Mouse (Mus musculus) right cerebral cortex, postnatal 10 days (tissue): Measurements from ENCODE around the gene Map4k5.
A peak's percentile ranks its signal among the peaks of the same experiment; 100 is the strongest.

ENCODE experiments used
- DNase-seq, 2 experiments: peaks; one replicate each; pipeline ENCODE4 v3.0.0; 2021; ENCODE audit warnings: low spot score in 2 of 2

Gene Map4k5

DNA sequence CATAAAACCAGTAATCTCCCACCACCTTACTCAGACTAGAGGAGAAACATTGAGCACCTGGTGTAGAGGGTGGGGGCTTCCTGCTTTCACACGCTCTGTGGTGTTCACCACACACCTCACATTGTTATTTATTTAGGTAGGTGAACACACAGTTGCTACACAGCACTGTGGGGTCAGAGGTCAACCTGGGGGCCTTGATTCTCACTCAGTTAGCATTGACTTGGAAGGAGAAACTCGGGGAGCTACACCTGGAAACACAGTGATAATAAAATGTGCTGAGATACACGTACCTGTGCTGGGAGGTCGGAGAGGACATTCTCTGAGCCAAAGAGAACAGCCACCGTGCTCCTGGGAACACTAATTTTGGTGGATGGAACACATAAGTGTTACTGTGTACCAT, 104.6 kb downstream of the Map4k5 start:
- DNase-seq, result no peak

GRCm38 (mm10) chr12:69785471-69785870, 107.5 kb downstream of the Map4k5 start:
- DNase-seq, result no peak

GRCm38 (mm10) chr12:69783247-69784025, 109.6 kb downstream of the Map4k5 start:
- DNase-seq, result no peak

DNA sequence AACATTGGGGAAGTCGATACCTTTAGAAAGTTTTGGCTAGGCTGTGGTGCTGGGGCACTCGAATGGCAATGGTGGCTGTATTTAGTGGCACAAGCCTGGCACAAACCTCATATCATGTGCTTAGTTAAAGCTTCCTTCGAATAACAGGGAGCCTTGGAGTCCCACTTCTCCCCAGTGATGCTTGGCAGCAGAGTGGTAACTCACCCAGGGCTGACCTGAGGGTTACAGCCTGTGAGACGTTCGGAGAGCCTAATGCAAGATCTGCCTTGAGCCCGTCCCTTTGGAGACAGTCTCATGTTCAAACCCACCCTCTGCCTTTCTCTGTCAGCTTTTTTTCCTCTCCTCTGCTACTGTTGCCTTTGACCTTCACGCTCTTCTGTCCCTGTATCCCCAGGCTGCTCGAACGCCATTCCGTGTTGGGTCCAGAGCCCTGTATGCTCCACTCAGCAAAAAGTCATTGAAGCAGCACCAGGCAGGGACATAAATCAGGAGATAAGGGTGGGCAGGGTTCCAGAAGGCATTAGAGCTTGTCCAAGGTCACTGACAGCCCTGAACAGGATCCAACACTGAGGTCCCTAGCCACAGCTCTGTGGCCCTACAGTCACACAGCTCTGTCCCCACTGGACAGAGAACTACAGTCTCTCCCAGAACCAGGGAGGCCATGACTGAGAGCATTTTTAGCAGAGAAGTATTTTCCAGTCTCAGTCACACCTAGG, 110.9 kb downstream of the Map4k5 start:
- no peak for DNase-seq

- DNase-seq, result no peak
Observed at GRCm38 (mm10) chr12:69781480-69781879, 111.5 kb downstream of the Map4k5 start.

GRCm38 (mm10) chr12:69777957-69778356, 115.0 kb downstream of the Map4k5 start:
- no peak for DNase-seq

DNA sequence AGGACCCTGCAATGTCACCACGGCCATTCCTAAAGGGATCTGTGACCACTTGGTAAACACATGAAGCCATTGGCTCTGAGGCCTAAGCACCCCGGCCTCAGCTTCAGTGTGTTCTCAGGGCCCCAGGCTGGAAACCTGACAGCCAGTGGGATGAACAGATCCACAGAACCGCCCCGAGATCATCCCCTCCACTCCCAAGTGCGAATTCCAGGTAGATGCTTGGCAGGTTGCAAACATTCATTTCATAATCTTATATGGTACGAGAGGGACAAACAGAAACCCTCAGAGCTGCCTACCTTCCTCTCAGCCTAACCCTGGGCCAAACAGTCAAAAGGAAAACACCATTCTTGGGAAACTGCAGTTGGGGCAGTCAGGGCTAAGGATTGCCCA, 115.7 kb downstream of the Map4k5 start:
- no peak for DNase-seq

GRCm38 (mm10) chr12:69776607-69777340, 116.2 kb downstream of the Map4k5 start:
- no peak for DNase-seq

- DNase-seq, result no peak
Observed at GRCm38 (mm10) chr12:69768841-69769240, 124.2 kb downstream of the Map4k5 start.

DNA sequence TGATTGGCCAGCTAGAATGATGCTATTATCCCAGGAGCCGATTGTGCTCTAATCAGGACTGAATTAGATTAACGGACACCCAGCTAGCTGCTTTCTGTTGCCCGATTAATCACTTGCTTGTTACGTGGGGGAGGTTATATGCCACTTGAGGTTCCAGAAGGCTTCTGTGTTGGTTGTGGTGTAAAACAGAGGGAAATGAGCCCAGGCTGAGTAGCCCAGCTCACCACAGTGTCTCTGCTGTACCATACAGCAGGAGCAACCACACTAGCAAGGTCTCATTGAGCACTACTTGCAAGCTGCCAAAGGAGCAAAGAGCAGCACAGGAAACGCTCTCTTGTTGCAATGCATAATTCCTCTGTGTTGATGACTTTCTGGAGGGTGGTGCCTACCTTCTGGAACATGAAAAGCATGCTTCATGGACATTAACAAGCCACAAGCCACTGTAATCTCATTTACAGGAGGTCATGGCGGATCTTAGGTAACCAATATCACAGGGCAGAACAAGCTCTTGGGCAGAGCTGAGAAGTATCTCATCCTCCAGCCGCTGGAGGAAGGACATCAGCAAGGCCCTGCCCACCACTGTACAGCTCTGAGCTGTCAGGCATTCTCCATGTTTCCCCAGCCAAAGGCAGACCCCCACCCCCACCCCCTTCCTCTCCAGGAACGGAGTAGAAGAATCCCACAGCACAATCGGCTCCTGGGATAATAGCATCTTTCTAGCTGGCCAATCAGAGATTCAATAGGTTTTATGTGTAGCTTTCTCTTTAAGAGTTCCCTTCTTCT, 125.3 kb downstream of the Map4k5 start:
- DNase-seq, result no peak

GRCm38 (mm10) chr12:69766185-69766904, 126.7 kb downstream of the Map4k5 start:
- DNase-seq, result no peak

DNA sequence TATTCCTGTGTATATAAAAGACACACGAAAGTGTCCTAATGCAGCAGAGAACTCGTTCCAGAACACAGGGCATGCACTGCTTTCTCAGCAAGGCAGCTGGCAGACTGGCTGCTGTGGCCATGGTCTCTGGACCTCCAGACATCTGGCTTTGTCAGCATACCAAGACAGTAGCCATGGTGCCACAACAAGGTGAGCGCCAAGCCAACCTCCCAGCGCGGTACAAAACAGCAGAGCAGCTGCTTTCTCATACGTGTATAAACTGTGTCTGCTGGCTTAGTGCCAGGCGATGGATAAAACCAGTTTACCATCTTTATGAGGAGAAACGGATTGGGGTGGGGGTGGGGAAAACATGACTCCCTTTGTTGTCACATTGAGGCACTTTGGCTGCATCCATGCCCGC, 127.5 kb downstream of the Map4k5 start:
- no peak for DNase-seq

DNA sequence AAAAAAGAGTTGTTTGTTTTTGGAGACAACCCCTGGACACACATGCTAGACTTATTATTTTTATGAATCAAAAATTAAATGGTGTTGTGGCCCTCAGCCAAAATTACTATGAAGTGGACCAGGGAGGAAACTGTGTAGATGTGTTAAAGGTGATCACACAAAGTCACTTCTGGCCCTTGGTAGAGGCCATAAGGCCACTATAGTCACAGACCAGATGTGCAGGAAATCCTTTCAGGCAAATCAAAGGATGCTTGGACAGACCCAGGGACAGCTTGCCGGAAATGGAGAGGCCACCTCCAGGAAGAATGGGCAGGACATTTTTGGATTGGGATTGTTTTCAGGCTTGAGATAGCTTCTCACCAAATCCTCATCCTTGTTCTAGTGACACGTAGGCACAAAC, 131.4 kb downstream of the Map4k5 start:
- DNase-seq, result no peak

DNA sequence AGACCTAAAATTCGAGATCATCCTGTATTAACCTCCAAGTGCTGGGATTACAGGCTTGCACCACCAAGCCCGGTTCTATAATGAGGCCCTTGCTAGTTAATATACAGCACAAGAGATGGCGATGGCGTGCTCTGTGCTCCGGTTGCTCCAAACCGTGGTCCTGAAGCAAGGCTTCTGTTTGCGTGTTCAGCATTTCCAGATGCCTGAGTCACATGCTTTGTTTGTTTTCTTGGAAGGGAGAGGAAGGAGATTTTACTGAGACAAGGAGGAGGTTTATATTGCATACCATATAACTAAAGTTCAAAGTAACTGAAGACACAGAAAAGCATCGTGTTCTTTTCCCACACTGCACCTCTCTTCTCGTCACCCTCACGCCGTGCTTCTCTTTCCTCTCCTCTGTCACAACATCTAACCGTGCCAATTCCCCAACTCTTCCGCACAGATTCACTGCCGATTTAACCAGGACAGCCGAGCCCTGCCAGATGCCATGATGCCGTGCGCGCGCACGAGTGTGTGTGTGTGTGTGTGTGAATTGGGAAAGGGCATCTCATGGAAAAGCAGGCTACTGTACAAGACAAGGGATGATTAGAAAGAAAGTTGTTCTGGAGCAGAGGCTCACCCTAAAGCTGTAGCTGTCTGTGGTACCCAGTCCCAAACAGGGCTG, 132.1 kb downstream of the Map4k5 start:
- DNase-seq, result no peak

DNA sequence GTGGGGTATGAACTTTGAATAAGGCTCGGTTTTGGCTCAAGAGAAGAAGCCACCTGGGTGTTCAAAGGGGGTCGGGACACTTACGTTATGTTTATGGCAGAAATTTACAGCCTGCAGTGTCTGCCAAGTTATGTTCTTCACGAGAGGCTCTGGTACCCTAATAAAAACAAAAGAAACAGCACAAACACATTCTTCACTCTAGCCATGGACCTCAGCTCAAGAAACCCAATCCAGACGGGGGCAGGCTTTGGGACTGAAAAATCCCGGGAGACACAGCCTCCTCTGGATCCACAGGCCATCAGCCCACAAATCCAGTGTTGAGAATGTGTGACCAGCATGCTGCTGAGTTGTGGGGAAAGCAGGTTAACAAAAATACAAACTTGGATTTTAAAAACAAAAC, 133.0 kb downstream of the Map4k5 start:
- DNase-seq, result no peak

DNA sequence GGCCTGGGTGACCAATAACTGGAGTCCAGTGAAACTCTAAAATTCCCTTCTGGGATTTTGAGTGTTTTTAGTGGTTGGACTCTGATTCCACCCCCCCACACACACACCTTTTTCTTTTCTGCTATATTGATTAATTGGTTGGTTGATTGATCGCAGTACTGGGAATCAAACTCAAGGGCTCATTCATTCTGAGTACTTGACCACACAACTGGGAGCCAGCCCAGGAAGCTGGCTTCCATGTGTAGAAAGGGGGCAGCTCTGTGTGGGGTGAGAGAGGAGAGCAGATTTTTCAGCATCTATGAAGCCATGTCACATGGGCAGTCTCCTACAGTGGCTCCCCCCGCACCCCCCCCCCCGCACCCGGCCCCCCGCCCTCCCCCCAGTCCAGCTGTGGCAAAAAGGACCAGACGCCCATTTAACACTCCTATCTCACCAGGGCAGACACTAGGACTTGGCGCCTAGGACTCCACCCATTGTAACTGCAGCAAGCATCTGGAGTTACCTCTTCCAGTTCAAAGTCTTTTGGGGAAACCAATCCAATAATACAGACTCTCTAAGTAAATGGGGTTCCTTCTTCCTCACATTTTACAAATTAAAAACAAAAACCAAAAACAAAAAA, 133.6 kb downstream of the Map4k5 start:
- no peak for DNase-seq

- no peak for DNase-seq
Observed at GRCm38 (mm10) chr12:69758221-69759185, 134.5 kb downstream of the Map4k5 start.

DNA sequence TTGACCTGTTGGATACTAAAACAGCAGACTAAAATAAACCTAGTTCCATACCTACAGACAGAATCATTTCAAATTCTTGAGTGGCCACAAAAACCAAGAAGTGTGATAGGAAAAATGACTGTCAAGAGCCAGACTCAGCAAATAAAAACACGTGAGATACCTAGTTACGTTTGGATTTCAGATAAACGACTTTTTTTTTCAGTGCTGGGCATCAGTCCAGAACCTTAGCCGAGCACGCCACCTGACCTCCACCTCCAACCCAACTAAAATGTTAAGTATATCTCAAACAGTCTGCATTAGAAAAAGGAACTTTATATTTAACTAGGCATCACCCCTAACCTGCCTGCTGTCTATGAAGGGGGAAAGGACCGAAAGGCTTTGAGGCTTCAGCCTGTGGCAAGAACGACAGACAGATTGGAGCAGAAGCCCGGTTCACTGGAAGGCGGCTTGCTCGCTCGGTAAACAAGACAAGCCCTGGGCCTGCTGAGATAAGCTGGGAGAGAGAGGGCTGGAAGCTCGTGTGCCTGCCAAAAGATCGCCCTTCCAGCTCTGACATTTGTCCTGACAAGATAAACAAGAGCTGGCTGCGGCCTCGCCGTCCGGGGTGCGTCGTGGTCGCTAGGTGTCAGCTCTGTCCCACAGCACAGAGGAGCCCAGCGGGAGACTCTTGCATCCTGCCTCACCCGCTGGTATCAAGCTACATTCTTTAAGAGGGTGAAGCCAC, 135.4 kb downstream of the Map4k5 start:
- DNase-seq, result peak; percentile 70 to 77
